Mouse (Mus musculus) kidney, embryonic 16.5 days (tissue): ENCODE results near the gene Ctsc. TPM values are rescaled to one million over a fixed set of nuclear protein-coding genes. Genes with fewer than 3 reads are reported as not detected.

Experiments used
- ATAC-seq: fragments of 200-750 bp; cut with Nextera tagmentation; 2 replicates; pipeline ENCODE4 v1.8.0; 2017; ENCODE audit warnings: moderate TSS enrichment; ENCODE audit not compliant: low FRiP score, low TSS enrichment
- H3K27ac ChIP-seq: fragments of 300-500 bp; sonication (generic); 2 replicates; pipeline ENCODE4 v1.5.1; 2014; ENCODE audit warnings: low read length
- H3K27me3 ChIP-seq: fragments of 300-500 bp; sonication (generic); 2 replicates; pipeline ENCODE4 v1.6.1; 2014; ENCODE audit warnings: low read length, control low read depth, mixed read lengths; ENCODE audit not compliant: insufficient read depth
- H3K36me3 ChIP-seq: fragments of 300-500 bp; sonication (generic); 2 replicates; pipeline ENCODE4 v1.6.1; 2014; ENCODE audit warnings: low read length, control low read depth, mixed read lengths; ENCODE audit not compliant: insufficient read depth
- H3K4me1 ChIP-seq: fragments of 300-500 bp; sonication (generic); 2 replicates; pipeline ENCODE4 v1.6.1; 2014; ENCODE audit warnings: low read length, control low read depth, mixed read lengths; ENCODE audit not compliant: insufficient read depth
- H3K4me2 ChIP-seq: fragments of 300-500 bp; sonication (generic); replicated peaks from 2 replicates; pipeline ENCODE4 v1.6.1; 2014; ENCODE audit warnings: low read depth, low read length
- H3K4me3 ChIP-seq: fragments of 300-500 bp; sonication (generic); 2 replicates; pipeline ENCODE4 v1.5.1; 2014; ENCODE audit warnings: mild to moderate bottlenecking, low read length
- H3K9ac ChIP-seq: fragments of 300-500 bp; sonication (generic); replicated peaks from 2 replicates; pipeline ENCODE4 v1.6.1; 2014; ENCODE audit warnings: low read length
- H3K9me3 ChIP-seq: fragments of 300-500 bp; sonication (generic); 2 replicates; pipeline ENCODE4 v1.6.1; 2016; ENCODE audit warnings: low read length, control low read depth
- WGBS: fragments of 180-500 bp; shearing (Covaris S2); extraction: QIAGEN DNeasy Blood & Tissue Kit; methylation state at CpG from one replicate; pipeline ENCODE4 v1.1.7; 2014; 5-methylcytosine and 5-hydroxymethylcytosine counted together
- polyA plus RNA-seq: library from polyadenylated mRNA; unstranded; fragments of >200 nt; fragmentation: Nextera tagmentation; extraction: Ambion mirVana; gene quantifications from 2 replicates; pipeline ENCODE4 v1.2.1, GENCODE M21; 2015

Gene Ctsc
- polyA plus RNA-seq, 1 experiment from 2014 or later: 38.7 TPM

GRCm38 (mm10) chr7:88259155-88259925, 18.5 kb upstream of the Ctsc start:
- H3K27ac ChIP-seq: no peak overlapping the region
- no peak overlapping the region for H3K4me2 ChIP-seq
- H3K27me3 ChIP-seq: no peaks in the 10 kb centered on the region
- WGBS: 76% methylated on average over 7 of the region's 7 CpGs
- no peaks in the 10 kb centered on the region for H3K36me3 ChIP-seq
- H3K4me1 ChIP-seq: no peaks in the 10 kb centered on the region
- no peak for ATAC-seq
- H3K4me3 ChIP-seq: no peak overlapping the region
- no peaks in the 10 kb centered on the region for H3K9me3 ChIP-seq
- no peak overlapping the region for H3K9ac ChIP-seq

GRCm38 (mm10) chr7:88261799-88262198, 16.1 kb upstream of the Ctsc start:
- Histone ChIP-seq H3K27ac (no peak overlapping the region), H3K9ac (no peak overlapping the region), H3K4me1 (no peaks in the 10 kb centered on the region), H3K36me3 (no peaks in the 10 kb centered on the region), H3K27me3 (no peaks in the 10 kb centered on the region), H3K4me2 (no peak overlapping the region), H3K9me3 (no peaks in the 10 kb centered on the region), H3K4me3 (no peak overlapping the region)
- ATAC-seq: no peak
- WGBS: 61% methylated on average over 4 of the region's 4 CpGs

GRCm38 (mm10) chr7:88264861-88265260, 13.0 kb upstream of the Ctsc start:
- H3K4me1 ChIP-seq: no peaks in the 10 kb centered on the region
- H3K4me2 ChIP-seq: no peak overlapping the region
- no peaks in the 10 kb centered on the region for H3K27me3 ChIP-seq
- H3K9ac ChIP-seq: no peak overlapping the region
- H3K4me3 ChIP-seq: no peak overlapping the region
- ATAC-seq: no peak
- no peaks in the 10 kb centered on the region for H3K9me3 ChIP-seq
- 76% methylated on average over 5 of the region's 5 CpGs for WGBS
- no peaks in the 10 kb centered on the region for H3K36me3 ChIP-seq
- H3K27ac ChIP-seq: no peak overlapping the region

GRCm38 (mm10) chr7:88269913-88270312, 8.0 kb upstream of the Ctsc start:
- Histone ChIP-seq H3K4me1 (peaks cover 8% of the 10 kb centered on the region), H3K27ac (no peak overlapping the region)
- ATAC-seq: no peak

GRCm38 (mm10) chr7:88271531-88271930, 6.4 kb upstream of the Ctsc start:
- Histone ChIP-seq H3K27ac (no peak overlapping the region), H3K9ac (no peak overlapping the region), H3K4me3 (no peak overlapping the region), H3K4me1 (peaks cover 8% of the 10 kb centered on the region), H3K4me2 (no peak overlapping the region), H3K27me3 (no peaks in the 10 kb centered on the region), H3K9me3 (no peaks in the 10 kb centered on the region), H3K36me3 (no peaks in the 10 kb centered on the region)
- no peak for ATAC-seq
- WGBS: 36% methylated on average over 2 of the region's 2 CpGs

More at GRCm38 (mm10) chr7:88269913-88270312, 8.0 kb upstream of the Ctsc start:
- H3K9me3 ChIP-seq: no peaks in the 10 kb centered on the region
- H3K27me3 ChIP-seq: no peaks in the 10 kb centered on the region
- WGBS: 63% methylated on average over 1 of the region's 1 CpGs
- no peak overlapping the region for H3K9ac ChIP-seq
- H3K4me3 ChIP-seq: no peak overlapping the region
- H3K36me3 ChIP-seq: no peaks in the 10 kb centered on the region
- no peak overlapping the region for H3K4me2 ChIP-seq

- Histone ChIP-seq H3K27me3 (no peaks in the 10 kb centered on the region), H3K9me3 (no peaks in the 10 kb centered on the region), H3K36me3 (no peaks in the 10 kb centered on the region), H3K4me1 (peaks cover 13% of the 10 kb centered on the region), H3K27ac (no peak overlapping the region), H3K4me2 (peak overlapping the region; percentile 94), H3K9ac (peak overlapping the region; percentile 72), H3K4me3 (peak overlapping the region; percentile 60)
- 42% methylated on average over 7 of the region's 7 CpGs for WGBS
- ATAC-seq: no peak
Observed at GRCm38 (mm10) chr7:88276914-88277765, 745 bp upstream of the Ctsc start.

GRCm38 (mm10) chr7:88278628-88279196, 827 bp downstream of the Ctsc start:
- H3K9ac ChIP-seq: peak overlapping the region; percentile 72
- no peak for ATAC-seq

GRCm38 (mm10) chr7:88285276-88285675, 7.4 kb downstream of the Ctsc start:
- H3K27ac ChIP-seq: no peak overlapping the region
- WGBS: 88% methylated on average over 3 of the region's 3 CpGs

More at GRCm38 (mm10) chr7:88278628-88279196, 827 bp downstream of the Ctsc start:
- Histone ChIP-seq H3K4me1 (peaks cover 13% of the 10 kb centered on the region), H3K27ac (no peak overlapping the region; the same call in 1 of the 2 replicates), H3K4me2 (peak overlapping the region; percentile 94), H3K27me3 (no peaks in the 10 kb centered on the region), H3K4me3 (peak overlapping the region; percentile 60), H3K36me3 (no peaks in the 10 kb centered on the region), H3K9me3 (no peaks in the 10 kb centered on the region)
- 36% methylated on average over 8 of the region's 8 CpGs for WGBS

GRCm38 (mm10) chr7:88291036-88291435, 13.2 kb downstream of the Ctsc start:
- Histone ChIP-seq H3K36me3 (no peaks in the 10 kb centered on the region), H3K4me3 (no peak overlapping the region), H3K9ac (no peak overlapping the region), H3K27me3 (no peaks in the 10 kb centered on the region), H3K27ac (no peak overlapping the region), H3K4me1 (no peaks in the 10 kb centered on the region), H3K4me2 (no peak overlapping the region), H3K9me3 (no peaks in the 10 kb centered on the region)
- ATAC-seq: no peak
- 72% methylated on average over 2 of the region's 2 CpGs for WGBS

More at GRCm38 (mm10) chr7:88285276-88285675, 7.4 kb downstream of the Ctsc start:
- Histone ChIP-seq H3K4me1 (no peaks in the 10 kb centered on the region), H3K36me3 (no peaks in the 10 kb centered on the region), H3K27me3 (no peaks in the 10 kb centered on the region), H3K9ac (no peak overlapping the region), H3K9me3 (no peaks in the 10 kb centered on the region), H3K4me3 (no peak overlapping the region), H3K4me2 (no peak overlapping the region)
- no peak for ATAC-seq
